Comparison of ENCODE assay signal across 18 mouse cellular contexts in genomic region chr5:89631599-89631998, GRCm38 (mm10).
A peak's percentile ranks its signal among the peaks of the same experiment; 100 is the strongest.
DNase-seq lines count a peak whose midpoint lies in the region; ATAC-seq and TF ChIP-seq lines count a peak whose summit lies in the region.
"Had no signal": no experiment of that assay in that cellular context is flagged by ENCODE, and none has a peak within 500 bp of the region (broad histone marks: within the 10 kb centered on the region; RNA-seq: fewer than 3 reads in every experiment).

No protein-coding gene starts in this region.

- H3K4me3 ChIP-seq in lung, embryonic 14.5 days (ENCODE audit: low read depth, low read length) = no peak overlapping the region
- H3K4me3 ChIP-seq in lung, adult 2 months (replicated peaks; ENCODE audit: extremely low read depth, low read depth, low read length) = no peak overlapping the region
- no peak overlapping the region for H3K4me3 ChIP-seq in stomach, embryonic 15.5 days (replicated peaks)
- H3K4me3 ChIP-seq: limb, embryonic 15.5 days; myocyte had no signal

- TF ChIP-seq CTCF in lung, embryonic 14.5 days (IDR thresholded peaks at IDR 0.05; ENCODE audit: low read depth) = no peak
- no peak for TF ChIP-seq CTCF in lung, adult 2 months (IDR thresholded peaks at IDR 0.05; ENCODE audit: insufficient read depth, low read length)

- intact Hi-C loops in left cerebral cortex, postnatal 14 days (cut with DNase I) = no loop called here
- intact Hi-C loops in gastrocnemius, postnatal 36 days (cut with DNase I) = no loop called here

- DNase-seq in lung, embryonic 14.5 days = peak; percentile 85
- DNase-seq in lung, adult 2 months = no peak
- peak; percentile 38 to 66 for DNase-seq in frontal cortex, adult 2 months (ENCODE audit: extremely low spot score in 1 of 2, low spot score in 1 of 2)
- peak; percentile 38 to 65 for DNase-seq in left cerebral cortex, postnatal 14 days (ENCODE audit: low spot score in 2 of 2)
- DNase-seq in gastrocnemius, postnatal 36 days = no peak
- DNase-seq in cerebellum, postnatal 10 days = no peak
- DNase-seq: adrenal gland, postnatal 36 days; cerebellum, adult 11-12 months; heart, postnatal 14 days; kidney, postnatal 10 days; layer of hippocampus, adult 9-11 months; spleen, adult 18-20 months; thymus, adult 18-20 months had no signal

- no peaks in the 10 kb centered on the region for H3K4me1 ChIP-seq in lung, embryonic 14.5 days (ENCODE audit: insufficient read depth)
- H3K4me1 ChIP-seq in lung, adult 2 months (ENCODE audit: control insufficient read depth, insufficient read depth, low read length) = no peaks in the 10 kb centered on the region
- H3K4me1 ChIP-seq in stomach, embryonic 15.5 days = no peaks in the 10 kb centered on the region
- H3K4me1 ChIP-seq: limb, embryonic 15.5 days had no signal

- H3K27ac ChIP-seq in lung, embryonic 14.5 days (ENCODE audit: low read depth) = no peak overlapping the region
- H3K27ac ChIP-seq in stomach, embryonic 15.5 days = peak overlapping the region; percentile 23; the same call in 1 of the 2 replicates
- H3K27ac ChIP-seq: limb, embryonic 15.5 days had no signal

- no peak overlapping the region for H3K9ac ChIP-seq in lung, embryonic 14.5 days
- H3K9ac ChIP-seq in stomach, embryonic 15.5 days = no peak overlapping the region
- H3K9ac ChIP-seq: limb, embryonic 15.5 days had no signal

- H3K27me3 ChIP-seq in lung, embryonic 14.5 days (ENCODE audit: insufficient read depth, low read length) = no peaks in the 10 kb centered on the region
- no peaks in the 10 kb centered on the region for H3K27me3 ChIP-seq in stomach, embryonic 15.5 days (replicated peaks)
- H3K27me3 ChIP-seq: limb, embryonic 15.5 days had no signal

- WGBS in lung, embryonic 14.5 days = 19% methylated on average over 1 of the region's 1 CpGs
- WGBS in lung, adult 2 months = 32% methylated on average over 1 of the region's 1 CpGs
- 26% methylated on average over 1 of the region's 1 CpGs for WGBS in stomach, embryonic 15.5 days

- no peak overlapping the region for H3K4me2 ChIP-seq in lung, embryonic 14.5 days
- no peak overlapping the region for H3K4me2 ChIP-seq in stomach, embryonic 15.5 days
- H3K4me2 ChIP-seq: limb, embryonic 15.5 days; midbrain, embryonic 11.5 days had no signal

- no peaks in the 10 kb centered on the region for H3K9me3 ChIP-seq in lung, embryonic 14.5 days (ENCODE audit: low read depth, low read length)
- H3K9me3 ChIP-seq in stomach, embryonic 15.5 days = no peaks in the 10 kb centered on the region
- H3K9me3 ChIP-seq: limb, embryonic 15.5 days had no signal

- ATAC-seq in lung, embryonic 14.5 days (ENCODE audit: insufficient read depth) = peak; percentile 87
- ATAC-seq in stomach, embryonic 15.5 days (ENCODE audit: insufficient read depth, low FRiP score, low read depth) = peak; percentile 39; the same call in 1 of the 2 replicates
- ATAC-seq: CD4-positive, CD25-positive, alpha-beta regulatory T cell, adult 4 months had no signal

- TF ChIP-seq POLR2A in lung, adult 2 months (IDR thresholded peaks at IDR 0.05; ENCODE audit: borderline replicate concordance, extremely low read depth, low read depth, low read length) = no peak

- no peaks in the 10 kb centered on the region for H3K36me3 ChIP-seq in lung, embryonic 14.5 days (ENCODE audit: insufficient read depth)
- H3K36me3 ChIP-seq in stomach, embryonic 15.5 days = no peaks in the 10 kb centered on the region
- H3K36me3 ChIP-seq: limb, embryonic 15.5 days had no signal

Comparison
In these comparisons a context has a peak if more than half of its experiments do, and no peak if none do; other contexts are left out.
1. DNase-seq: peak in lung, embryonic 14.5 days (single experiment), frontal cortex, adult 2 months (2 of 2) and left cerebral cortex, postnatal 14 days (2 of 2); none in lung, adult 2 months (single experiment), gastrocnemius, postnatal 36 days (0 of 2) and cerebellum, postnatal 10 days (0 of 2).